Mouse (Mus musculus) spleen, adult 18-20 months (tissue): ENCODE measurements at regions not wholly inside any gene's neighbourhood (a gene's known extent, or its start where the extent isn't known, plus 50 kb on each side); places are given as distances from the start of the nearest gene placed in this dataset.
"Not testable (repeated sequence)": the region's sequence is repeated elsewhere in the genome, so short reads cannot be mapped to it uniquely, and the experiment has no call there.

Experiments
- DNase-seq, 2 experiments: peaks; one replicate each; pipeline ENCODE4 v3.0.0; 2022; ENCODE audit warnings: mixed read lengths in 2 of 2

DNA sequence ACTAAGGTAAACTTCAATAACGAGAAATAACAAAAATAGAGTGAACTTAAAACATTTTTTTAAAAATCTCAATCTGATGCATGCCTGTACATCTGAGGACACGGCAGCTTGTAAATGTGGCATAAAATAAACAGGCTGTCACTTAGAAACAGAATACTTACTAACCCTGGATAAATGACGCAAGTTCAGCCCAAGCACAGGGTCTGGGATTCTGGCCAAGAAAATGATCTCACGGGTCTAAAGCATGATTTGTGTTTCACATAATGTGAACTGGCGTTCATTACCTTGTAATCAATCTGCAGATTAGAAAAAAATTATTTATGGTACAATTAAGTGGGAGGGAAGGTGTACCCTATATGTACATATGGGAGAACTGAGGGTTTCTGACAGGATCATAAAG, 512.1 kb upstream of the Vrk2 start:
- DNase-seq = no peak

DNA sequence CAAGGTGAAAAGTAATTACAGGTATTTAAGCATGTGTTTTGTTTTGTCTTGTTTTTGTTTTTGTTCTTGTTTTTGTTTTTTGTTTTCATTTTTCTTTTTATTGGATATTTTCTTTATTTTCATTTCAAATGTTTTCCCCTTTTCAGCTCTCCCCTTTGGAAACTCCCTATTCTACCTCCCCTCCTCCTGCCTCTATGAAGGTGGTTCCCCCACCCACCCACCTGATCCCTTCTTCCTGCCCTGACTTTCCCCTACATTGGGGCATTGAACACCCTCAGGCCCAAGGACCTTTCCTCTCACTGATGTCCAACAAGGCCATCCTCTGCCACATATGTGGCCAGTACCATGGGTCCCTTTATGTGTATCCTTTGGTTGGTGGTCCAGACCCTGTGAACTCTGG, 509.1 kb upstream of the Vrk2 start:
- DNase-seq = no peak

DNA sequence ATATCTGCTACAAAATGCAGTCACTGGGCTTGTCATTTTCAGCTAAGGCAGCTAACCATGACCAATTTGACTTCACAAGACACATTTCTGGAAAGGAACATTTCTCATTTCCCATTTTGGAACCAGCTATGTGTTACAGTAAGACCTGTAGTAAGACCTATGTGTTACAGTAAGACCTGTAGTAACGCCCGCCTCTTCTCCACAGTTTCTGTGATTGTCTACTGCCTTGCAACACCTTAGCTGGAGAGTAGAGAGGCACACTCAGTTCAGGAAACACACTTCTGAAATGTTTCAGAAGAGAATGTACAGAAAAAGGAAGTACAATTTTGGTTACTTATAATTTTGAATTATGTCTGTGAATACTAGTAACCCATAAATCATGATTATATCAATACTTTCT, 508.2 kb upstream of the Vrk2 start:
- no peak for DNase-seq

DNA sequence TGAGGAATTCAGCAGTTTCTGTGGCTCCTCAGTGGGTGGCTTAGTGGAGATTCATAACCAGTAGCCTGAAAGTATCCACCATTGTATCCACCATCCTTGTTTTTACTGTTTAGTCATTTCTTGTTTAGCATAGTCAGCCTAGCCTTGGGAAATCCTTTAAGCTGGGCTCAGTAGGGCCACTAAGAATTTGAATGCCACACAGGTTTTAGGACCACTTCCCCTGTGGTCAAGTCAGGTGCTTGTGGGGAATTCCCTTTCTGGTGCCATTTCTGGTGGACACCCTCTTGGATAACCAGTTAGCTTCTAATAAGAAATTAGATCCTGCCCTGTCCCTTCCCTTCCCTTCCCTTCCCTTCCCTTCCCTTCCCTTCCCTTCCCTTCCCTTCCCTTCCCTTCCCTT, 502.8 kb upstream of the Vrk2 start:
- DNase-seq = no peak

DNA sequence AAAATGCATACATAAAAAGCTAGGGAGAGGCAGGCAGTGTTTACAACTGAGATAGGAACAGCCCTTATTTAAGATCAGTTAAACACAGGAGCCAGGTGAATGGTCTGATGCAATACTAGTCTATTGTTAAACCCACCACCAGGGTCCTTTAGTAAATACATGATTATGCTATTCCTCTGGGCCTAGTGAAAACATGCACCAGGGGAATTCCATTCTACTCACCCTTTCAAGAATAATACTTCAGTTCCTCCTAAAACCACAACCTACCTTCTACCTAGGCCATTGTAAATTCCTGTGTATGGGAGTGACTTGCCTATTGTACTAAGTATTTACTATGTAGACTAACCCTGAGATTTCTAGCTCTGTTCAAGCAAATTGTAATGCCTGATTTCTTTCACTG, 501.7 kb upstream of the Vrk2 start:
- not testable (repeated sequence) for DNase-seq

DNA sequence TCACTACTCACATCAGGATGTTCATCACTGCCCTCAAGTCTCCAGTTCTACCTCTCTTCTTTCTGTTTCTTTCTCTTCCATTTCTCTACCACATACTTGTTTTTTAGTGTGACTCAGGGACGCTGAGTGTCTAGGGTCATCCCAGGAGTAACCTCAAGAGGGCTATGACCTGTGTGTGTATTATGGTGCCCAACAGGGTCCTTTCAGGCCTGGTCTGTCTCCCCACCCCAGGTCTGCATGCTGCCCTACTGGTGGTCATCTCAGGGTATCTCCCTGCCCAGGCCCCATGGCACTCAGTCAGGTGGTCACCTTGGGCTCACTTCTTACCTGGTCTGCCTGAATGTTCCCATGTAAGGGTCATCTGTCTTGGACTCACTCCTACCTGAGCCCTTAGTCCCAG, 492.7 kb upstream of the Vrk2 start:
- DNase-seq = no peak

DNA sequence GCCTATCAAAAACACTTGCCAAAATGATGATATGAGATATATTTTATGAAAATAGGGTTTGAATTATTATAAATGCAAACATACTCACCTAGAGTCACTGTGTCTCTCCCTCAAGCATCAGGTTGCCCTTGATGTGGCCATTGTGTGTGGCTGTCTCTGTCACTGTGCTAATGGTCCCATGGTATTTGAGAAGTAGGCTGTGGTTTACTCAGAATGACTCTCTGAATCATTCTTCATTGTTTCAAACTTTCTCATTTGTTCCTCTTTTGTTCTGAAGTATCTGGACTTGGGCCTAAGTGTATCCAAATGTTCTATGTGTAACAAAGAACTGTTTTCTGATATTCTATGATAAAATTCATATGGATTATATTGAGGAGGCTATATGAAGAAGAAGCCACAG, 487.4 kb upstream of the Vrk2 start:
- DNase-seq = no peak

DNA sequence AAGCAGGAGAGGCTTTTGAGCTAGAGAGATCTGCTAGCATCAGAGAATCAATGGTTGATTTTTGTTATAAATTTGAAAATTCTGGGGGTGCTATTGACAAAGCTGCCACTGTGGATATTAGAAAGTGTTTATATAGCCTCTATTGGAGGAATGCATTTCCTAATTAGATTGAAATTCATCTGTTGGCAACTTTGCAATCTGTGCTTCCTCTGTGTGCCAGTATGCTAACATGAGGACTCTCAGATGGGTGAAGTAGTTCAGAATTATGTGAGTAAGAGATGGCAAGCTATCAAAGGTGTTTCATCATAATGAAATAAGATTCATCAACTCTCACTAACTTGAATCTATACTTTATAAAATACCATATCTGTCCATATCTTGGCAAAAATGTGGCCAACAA, 476.6 kb upstream of the Vrk2 start:
- no peak for DNase-seq

DNA sequence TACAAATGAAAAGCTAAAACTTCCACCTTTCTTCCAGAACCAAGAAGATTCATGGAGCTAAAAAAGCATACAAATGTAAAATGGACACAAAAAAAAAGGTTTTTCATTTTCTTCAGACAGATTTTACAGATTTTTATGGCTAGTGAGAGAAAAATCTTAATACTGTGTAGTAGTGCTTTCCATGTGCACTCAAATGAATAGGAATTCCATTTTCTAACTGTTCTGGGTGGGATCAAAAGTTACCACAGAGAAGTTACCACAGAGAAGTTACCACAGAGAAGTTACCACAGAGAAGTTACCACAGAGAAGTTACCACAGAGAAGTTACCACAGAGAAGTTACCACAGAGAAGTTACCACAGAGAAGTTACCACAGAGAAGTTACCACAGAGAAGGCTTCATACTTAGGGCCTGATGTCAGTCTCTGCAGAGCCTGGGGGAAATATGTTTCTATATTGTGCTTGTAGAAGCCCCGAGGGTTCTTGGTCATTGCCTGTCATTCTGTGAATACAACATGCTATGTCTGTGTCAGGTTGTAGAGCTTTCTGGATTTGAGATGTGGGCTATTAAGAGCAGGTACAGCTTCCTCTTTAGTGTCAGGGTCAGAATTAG, 433.5 kb upstream of the Vrk2 start:
- DNase-seq = no peak

DNA sequence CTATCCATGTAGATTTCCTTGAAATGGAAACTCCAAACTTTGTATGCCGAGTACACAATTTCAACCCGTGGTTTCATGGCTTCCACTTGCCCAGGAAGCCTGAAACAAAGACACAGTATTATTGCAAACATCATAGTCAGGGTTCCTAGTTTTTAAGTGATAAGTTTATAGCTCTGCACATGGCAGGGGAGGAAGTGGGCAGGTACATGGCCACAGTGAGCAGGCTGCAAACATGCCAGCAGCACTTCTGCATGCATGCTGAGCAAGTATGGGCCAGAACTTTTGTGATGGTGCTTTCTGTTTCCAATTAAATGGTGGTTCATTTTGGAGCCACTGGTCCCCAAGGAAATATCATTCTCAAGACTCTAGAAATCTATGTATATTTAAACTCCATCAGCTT, 431.7 kb upstream of the Vrk2 start:
- DNase-seq = no peak

DNA sequence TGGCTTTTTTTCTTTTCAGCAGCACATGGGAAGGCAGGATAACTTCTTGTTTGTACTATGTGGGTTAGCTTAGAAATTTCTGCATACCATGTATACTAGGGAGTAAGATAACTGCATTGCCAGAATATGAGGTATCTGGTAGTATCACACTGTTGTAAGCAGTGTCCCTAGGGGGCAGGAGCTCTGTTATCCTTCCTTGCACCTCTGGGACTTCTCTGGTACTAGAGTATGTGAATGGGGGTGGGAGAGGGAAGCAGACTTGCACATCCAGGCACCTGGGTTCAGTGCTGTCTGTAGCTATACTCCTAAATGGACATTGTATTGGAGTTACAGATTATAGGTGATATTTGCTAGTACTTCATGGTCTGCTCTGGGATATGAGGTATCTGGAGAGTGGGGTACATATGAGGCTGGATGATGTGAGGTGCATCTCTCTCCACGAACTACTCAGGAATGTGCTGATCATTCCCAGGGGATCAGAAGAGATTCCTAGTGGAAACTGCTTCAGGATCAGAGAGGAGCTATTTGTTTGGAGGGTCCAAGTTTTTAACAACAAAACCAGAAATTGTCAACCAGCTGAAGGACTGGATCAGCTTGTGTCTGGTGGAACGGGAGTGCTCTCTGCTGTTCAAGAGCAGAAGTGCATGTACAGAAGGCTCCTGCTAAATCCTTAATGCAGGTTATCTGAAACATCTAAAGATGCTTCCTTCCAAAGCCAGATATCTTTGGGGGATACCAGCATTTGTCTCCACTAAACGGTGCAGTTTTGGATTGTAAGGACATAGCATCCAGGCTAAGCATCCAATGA, 402.7 kb upstream of the Vrk2 start:
- no peak for DNase-seq

DNA sequence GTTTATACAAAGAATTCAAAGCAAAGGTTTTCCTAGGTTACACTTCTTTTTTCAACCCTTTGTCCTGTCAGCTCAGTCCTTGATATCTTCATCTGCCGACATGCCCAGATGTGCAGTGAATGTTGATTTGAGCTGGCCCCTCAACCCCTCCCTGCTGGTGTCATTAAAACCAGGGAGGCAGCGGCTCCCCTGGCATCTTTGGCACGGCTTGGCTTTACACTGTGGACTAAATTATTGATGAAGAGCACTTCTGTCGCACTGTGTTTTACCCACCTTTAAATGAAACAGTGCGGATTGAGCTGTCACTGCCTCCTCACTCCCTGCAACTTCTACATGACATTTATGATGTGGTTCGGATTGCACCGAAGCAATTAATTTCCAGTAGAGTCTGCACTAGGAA, 387.4 kb upstream of the Vrk2 start:
- no peak for DNase-seq

DNA sequence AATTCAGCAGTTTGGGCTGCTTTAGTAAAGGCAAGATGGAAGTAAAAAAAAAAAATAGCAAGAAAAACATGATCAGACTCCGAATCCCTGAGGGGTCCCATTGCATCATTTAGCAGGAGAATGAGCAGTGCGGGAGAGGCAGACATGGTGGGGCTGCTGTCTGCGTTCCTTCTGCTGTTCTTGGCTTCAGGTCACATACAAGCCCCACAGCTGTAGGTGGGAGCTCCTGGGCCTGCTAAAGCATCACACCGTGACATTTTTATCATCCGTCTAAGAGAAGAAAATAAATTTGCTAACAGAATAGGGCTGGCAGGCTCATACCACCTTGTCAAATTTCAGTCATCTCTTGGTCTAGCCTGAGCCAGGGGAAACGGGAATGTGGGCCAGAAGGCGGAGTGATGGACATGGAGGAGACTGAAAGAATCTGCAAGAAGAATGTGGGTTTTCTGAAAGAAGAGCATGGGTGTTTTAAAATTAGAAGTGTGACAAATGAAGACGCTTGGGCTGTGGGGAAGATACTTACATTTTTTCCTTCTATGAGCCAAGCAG, 378.8 kb upstream of the Vrk2 start:
- DNase-seq = no peak

DNA sequence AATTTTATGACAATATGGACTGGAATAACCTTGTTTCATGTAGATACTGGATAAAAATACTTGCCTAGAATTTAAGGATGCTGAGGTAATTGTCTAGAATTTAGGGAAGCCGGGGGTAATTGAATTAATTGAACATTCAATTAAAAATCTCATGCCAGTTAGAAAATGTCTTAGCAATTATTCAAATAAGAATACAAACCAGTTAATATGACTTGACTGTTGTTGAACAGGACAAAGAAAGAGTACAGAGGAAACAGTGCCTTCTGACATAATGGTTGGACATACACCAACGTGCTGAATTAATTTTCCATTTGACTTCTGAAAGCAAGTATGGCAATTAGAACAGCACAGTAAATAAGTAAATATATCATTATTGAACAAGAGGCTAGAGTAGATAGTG, 377.4 kb upstream of the Vrk2 start:
- no peak for DNase-seq

DNA sequence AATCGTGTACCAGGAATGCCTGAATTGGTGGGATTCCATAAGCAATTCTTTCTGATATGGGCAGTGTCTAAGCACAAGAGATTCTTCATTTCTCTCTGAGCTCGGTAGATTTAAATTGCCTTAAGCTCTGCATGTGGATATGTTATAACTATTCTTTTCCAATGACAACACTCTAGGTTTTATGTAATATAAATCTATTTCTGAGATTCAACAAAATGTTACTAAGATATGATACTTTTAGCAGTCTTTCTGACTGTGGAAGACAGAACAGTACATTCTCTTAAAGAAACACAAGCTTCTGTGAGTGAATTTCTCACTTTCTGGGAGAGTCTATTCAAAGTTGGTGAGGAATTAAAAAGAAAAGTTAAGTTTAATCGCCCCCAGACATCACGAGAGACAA, 373.6 kb upstream of the Vrk2 start:
- no peak for DNase-seq

DNA sequence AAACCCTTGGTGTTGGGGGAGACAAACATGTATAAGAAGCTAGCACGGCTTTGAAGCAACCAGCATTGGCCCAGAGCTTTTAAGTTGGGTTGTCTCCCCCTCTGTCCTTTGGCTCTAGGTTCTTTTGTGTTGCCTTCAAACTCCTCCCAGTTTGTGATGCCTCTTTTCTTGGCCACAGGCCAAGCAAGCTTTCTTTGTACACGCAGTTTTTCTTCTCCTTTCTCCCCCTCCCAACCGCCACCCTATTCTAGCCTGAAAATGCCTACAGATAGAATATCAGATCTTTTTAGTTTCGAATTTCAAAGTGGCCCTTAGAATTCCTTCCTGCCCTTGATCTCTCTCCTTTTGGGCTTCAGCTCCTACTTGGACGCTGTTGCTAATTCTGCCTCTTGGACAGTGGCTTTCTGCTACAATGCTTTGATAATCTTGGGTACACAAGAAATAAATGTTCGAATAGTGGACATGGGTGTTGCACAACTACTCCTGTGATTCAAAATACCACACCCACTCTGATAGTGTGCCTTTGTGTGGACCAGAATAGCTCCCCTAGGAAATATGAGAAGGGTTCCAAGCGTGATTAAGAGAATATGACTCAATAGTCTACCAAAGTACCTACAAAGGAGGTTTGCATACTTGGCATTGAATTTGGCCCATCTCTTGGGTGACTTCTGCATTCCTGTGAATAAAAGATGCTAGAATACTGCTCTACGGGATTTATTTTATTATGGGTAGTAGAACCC, 369.3 kb upstream of the Vrk2 start:
- DNase-seq = no peak

DNA sequence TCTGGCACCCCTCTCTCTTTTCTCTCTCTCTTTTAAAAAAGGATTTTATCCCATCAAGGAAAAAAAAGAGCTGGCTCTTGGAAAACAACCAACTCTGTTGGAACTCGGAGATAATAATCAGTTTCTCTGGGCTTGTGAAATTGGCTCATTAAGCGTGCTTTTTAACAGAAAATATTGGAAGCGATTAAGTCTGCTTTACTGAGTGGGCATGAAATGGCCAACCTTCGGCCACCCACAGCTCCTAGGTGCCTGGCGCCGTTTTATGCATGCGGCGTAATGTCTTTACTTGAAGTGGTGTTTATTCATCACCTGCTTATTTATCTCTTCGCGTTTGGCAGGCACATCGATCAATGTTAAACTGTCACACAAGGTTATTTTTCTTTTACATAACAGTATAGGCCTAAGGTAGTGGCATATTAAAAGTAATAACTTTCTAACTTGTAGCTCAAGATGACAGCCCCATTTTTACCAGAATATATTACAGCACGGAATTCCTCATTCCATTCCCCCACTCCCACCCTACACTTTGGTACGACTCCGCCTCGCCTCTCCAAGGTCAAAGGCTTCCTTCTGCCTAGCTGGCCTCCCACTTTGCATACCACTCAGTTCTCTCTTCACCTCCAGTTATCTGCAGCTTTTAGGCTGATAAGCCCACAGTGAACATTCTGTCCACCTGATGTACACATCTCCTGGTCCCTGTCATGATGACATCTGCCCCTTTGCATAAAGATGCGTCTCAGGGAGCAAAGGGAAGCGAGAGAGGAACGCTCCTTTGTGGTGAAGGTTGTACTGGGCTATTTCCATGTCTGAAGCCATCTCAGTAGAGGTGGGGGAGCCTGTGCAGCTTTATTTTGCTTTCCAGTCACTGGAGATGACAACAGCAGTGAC, 368.5 kb upstream of the Vrk2 start:
- no peak for DNase-seq

DNA sequence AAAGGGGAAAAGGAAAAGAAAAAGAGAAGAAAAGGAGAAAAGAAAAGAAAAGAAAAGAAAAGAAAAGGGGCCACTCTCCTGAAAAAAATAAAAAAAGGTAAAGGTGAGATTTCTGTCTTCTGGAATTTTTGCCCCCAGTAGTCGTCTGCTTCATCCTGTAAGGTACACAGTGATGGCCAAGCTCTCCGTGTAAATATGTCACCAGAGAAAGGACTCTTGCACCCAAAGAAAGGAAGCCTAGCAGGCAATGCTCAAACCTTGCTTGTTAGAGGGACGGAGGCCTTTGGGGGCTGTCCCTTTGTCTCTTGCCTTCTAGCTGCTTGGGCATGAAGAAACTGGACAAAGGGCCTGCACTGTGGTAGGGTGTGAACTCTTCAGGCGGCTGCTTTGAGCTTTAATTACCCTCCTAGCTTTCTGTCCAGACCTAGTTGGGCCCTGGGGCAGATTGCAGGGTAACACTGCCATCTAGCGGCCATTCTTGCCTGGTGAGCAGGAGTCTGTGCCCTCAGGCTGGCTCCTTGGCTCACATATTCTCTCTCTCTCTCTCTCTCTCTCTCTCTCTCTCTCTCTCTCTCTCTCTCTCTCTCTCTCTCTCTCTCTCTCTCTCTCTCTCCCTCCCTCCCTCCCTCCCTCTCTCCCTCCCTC, 367.7 kb upstream of the Vrk2 start:
- peak; percentile 38 to 78 for DNase-seq

DNA sequence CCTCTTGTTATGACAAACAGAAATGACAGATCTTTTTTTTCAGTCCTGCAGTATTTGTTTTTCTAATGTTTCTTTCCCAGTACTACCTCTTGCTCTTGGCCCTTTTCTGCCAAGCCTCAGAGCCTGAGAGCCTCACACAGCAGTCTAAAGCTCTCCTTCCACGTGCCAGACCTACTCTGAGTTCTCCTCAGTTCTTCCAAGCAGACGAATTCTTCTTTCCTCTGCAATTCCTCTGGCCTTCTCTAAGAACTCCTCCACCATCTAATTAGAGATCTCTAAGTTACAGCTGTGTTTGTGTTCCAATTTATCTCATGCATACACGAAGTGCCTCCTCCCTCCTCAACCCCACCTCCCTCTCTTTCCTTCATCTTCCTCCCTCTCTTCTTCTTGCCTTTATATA, 362.4 kb upstream of the Vrk2 start:
- DNase-seq = no peak

DNA sequence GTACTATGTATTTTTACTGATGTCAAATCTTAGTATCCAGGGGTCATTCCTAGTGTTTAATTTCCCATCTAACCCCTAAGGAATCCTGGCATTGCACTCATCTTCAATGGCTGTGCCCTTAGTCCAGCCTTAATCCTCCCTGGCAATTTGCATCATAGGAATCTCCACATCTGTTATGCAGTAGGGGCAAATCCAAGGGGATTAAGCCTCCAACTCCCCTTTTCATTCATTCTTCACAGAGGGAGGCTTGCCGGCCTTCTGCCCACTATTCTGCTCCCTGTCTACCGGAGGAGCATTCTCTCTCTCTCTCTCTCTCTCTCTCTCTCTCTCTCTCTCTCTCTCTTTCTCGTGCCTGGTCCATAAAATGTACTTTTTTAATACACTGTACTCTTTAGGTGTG, 338.0 kb upstream of the Vrk2 start:
- DNase-seq = no peak

DNA sequence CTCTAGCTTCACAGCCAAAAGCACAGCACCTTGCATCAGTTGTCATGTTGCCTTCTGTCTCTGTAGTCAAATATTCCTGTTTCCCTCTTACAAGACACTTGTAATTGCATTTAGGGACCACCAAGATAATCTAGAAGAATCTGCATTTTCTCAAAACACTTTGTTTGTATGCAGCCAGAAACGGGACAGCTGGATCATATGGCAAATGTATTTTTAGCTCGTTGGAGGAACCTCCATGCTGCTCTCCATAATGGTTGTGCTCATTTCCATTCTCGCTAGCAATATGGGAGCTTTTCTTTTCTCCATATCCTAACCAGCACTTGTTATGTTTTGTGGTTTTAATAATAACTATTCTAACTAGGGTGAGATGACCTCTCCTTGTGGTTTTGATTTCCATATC, 313.3 kb upstream of the Vrk2 start:
- no peak for DNase-seq

DNA sequence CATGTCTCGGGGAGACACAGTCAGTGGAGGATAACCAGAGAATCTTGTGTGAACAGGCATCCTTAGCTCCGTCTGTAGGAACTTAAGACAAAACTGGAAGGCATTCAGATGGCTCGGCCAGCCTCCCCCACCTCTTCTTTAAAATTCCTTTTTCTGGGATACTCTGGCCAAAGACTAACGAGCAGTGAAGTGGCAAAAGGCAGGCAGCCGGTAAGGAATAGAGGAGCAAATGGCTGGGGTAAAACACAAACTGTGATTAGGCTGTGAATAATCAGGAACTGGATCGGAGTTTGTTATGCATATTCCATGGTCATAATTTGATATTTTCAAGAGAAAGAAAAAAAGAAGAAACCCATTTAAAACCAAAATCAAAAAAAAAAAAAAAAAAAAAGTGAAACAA, 287.8 kb upstream of the Vrk2 start:
- no peak for DNase-seq
